Mouse (Mus musculus) embryo, embryonic 10.5 days (tissue): ENCODE measurements at regions not wholly inside any gene's neighbourhood (a gene's known extent, or its start where the extent isn't known, plus 50 kb on each side); places are given as distances from the start of the nearest gene placed in this dataset.

Experiments
- DNase-seq: peaks from one replicate; pipeline ENCODE4 v3.0.0-alpha.2; 2015; ENCODE audit warnings: low spot score

GRCm38 (mm10) chr6:11404101-11404500 is 503.2 kb downstream of the Ndufa4 start:
- DNase-seq, result peak; percentile 1

GRCm38 (mm10) chr6:11359088-11359487 is 548.2 kb downstream of the Ndufa4 start:
- DNase-seq, result no peak

GRCm38 (mm10) chr6:11353599-11353998 is 553.7 kb downstream of the Ndufa4 start:
- DNase-seq, result no peak

- DNase-seq, result no peak
Observed at GRCm38 (mm10) chr6:11334137-11334536, 573.2 kb downstream of the Ndufa4 start.

- no peak for DNase-seq
Observed at GRCm38 (mm10) chr6:11313744-11314143, 593.6 kb downstream of the Ndufa4 start.

GRCm38 (mm10) chr6:11305979-11306534 is 601.2 kb downstream of the Ndufa4 start:
- no peak for DNase-seq

GRCm38 (mm10) chr6:11283990-11284389 is 623.3 kb downstream of the Ndufa4 start:
- peak; percentile 55 for DNase-seq

GRCm38 (mm10) chr6:11275214-11275613 is 632.1 kb downstream of the Ndufa4 start:
- no peak for DNase-seq
